Mouse (Mus musculus): Measurements from ENCODE around the gene Epha5. TPM values are rescaled to one million over a fixed set of nuclear protein-coding genes. Genes with fewer than 3 reads are reported as not detected.

The Epha5 gene
- total RNA-seq, 2 experiments from 2014 or later: 122 to 134 TPM

- DNase-seq (ENCODE audit: low spot score in 2 of 2): no peak
- intact Hi-C loops (cut with DNase I): no loop called here
Measured at GRCm38 (mm10) chr5:84037250-84037963, 379.8 kb downstream of the Epha5 start.
